Mouse (Mus musculus) C2C12 (cell line): ENCODE measurements around the gene Afg1l.

Experiments used
- CEBPB ChIP-seq: IDR thresholded peaks from one replicate; pipeline ENCODE4 v1.6.1; 2011; ENCODE audit warnings: low read depth, mild to moderate bottlenecking, control low read depth, moderate library complexity
- CTCF ChIP-seq: IDR thresholded peaks from one replicate; pipeline ENCODE4 v1.5.1; 2011; ENCODE audit not compliant: control insufficient read depth, insufficient read depth, insufficient read length
- FOSL1 ChIP-seq: IDR thresholded peaks from one replicate; pipeline ENCODE4 v1.8.0; 2011; ENCODE audit warnings: mild to moderate bottlenecking, low read length; ENCODE audit not compliant: poor library complexity, insufficient read depth, severe bottlenecking
- MAX ChIP-seq: IDR thresholded peaks from one replicate; pipeline ENCODE4 v1.6.1; 2011; ENCODE audit warnings: mild to moderate bottlenecking, control low read depth
- MYOD1 ChIP-seq: IDR thresholded peaks from one replicate; pipeline ENCODE4 v1.6.1; 2011; ENCODE audit warnings: low read depth; ENCODE audit not compliant: control insufficient read depth, insufficient read length
- USF1 ChIP-seq: IDR thresholded peaks from one replicate; pipeline ENCODE4 v1.6.1; 2011; ENCODE audit warnings: low read depth, mild to moderate bottlenecking, control low read depth, moderate library complexity

- TF ChIP-seq CTCF: no peak
- peak; percentile 58 for TF ChIP-seq USF1
- TF ChIP-seq MAX: peak; percentile 98
- TF ChIP-seq CEBPB: peak; percentile 93
- TF ChIP-seq FOSL1: no peak
- no peak for TF ChIP-seq MYOD1
Observed at GRCm38 (mm10) chr10:42277476-42278306, 200.7 kb downstream of the Afg1l start.
